Mouse (Mus musculus): Measurements from ENCODE around the gene Igsf11. TPM values are rescaled to one million over a fixed set of nuclear protein-coding genes. Genes with fewer than 3 reads are reported as not detected.

Gene Igsf11
- polyA plus RNA-seq, 1 experiment from 2014 or later = 1.5 TPM

DNA sequence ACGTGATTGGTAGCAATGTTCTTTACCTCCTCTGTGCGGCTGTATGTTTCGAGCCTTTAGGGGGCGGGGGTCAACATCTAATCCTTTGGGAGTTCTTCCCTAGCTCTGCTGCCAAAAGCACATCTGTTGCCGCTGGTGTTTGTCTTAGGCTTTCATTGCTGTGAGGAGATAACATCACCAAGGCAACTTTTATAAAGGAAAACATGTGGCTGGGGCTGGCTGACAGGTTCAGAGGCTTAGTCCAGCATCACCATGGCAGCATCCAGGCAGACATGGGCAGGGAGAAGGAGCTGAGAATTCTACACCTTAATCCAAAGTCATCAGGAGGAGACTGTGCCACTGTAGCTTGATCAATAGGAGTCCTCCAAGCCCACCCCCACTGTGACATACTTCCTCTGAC lies 173.1 kb downstream of the Igsf11 start:
- peaks cover 21% of the 10 kb centered on the region for H3K4me1 ChIP-seq
- WGBS = 27% methylated on average over 5 of the region's 5 CpGs
- H3K36me3 ChIP-seq = no peaks in the 10 kb centered on the region
- no peaks in the 10 kb centered on the region for H3K9me3 ChIP-seq (replicated peaks)
- no peak overlapping the region for H3K27ac ChIP-seq (replicated peaks)
- DNase-seq (ENCODE audit: low spot score) = peak; percentile 53
- no peaks in the 10 kb centered on the region for H3K27me3 ChIP-seq (ENCODE audit: low read depth, poor library complexity, severe bottlenecking)
- no peak overlapping the region for H3K4me3 ChIP-seq

- H3K27me3 ChIP-seq (ENCODE audit: low read depth, poor library complexity, severe bottlenecking) = no peaks in the 10 kb centered on the region
- WGBS = 84% methylated on average over 3 of the region's 3 CpGs
- no peaks in the 10 kb centered on the region for H3K36me3 ChIP-seq
- DNase-seq (ENCODE audit: low spot score) = no peak
- no peaks in the 10 kb centered on the region for H3K9me3 ChIP-seq (replicated peaks)
- no peaks in the 10 kb centered on the region for H3K4me1 ChIP-seq
- H3K27ac ChIP-seq (replicated peaks) = no peak overlapping the region
- H3K4me3 ChIP-seq = no peak overlapping the region
These were observed 179.0 kb downstream of the Igsf11 start for GRCm38 (mm10) chr16:39071431-39071830.

Other genes with a start within 250 kb of the Igsf11 start
- 7.3 and 8.7 TPM in 2 replicates for gene Arhgap31, start 179.4 kb upstream of the Igsf11 start, polyA plus RNA-seq (2016; fragmentation: Nextera tagmentation; extraction: Ambion mirVana)
- 20.8 and 25.7 TPM in 2 replicates for gene B4galt4, start 150.4 kb upstream of the Igsf11 start, polyA plus RNA-seq (2016; fragmentation: Nextera tagmentation; extraction: Ambion mirVana)
- gene Upk1b, start 92.3 kb upstream of the Igsf11 start, polyA plus RNA-seq (2016; fragmentation: Nextera tagmentation; extraction: Ambion mirVana) = 0.86 and 1.1 TPM in 2 replicates
- gene 4930435E12Rik, start 63.9 kb upstream of the Igsf11 start, polyA plus RNA-seq (2016; fragmentation: Nextera tagmentation; extraction: Ambion mirVana) = not detected in 2 replicates